Mouse (Mus musculus): ENCODE data around the gene Wdfy4.

DNA sequence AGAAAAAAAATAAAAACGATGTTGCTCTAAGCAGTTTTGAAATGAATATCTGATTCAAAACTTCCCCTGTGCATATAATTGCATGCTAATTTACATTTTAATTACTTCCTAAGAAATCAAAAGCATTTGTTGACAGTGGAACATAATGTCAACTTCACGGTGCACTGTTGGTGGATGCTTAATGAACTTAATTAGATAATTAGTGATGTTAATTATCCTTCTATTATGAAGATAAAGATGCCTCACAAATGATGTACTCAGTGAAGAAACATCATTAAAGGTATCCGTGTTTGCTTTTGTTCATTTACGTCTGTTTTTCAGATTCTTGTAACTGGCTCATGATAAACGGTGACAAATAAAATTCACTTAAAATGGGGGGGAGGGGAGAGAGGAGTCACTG lies 122.3 kb downstream of the Wdfy4 start:
- TF ChIP-seq CTCF (IDR thresholded peaks at IDR 0.05; ENCODE audit: extremely low read depth, insufficient read depth, insufficient read length, insufficient replicate concordance): no peak
- TF ChIP-seq POLR2A (IDR thresholded peaks at IDR 0.05; ENCODE audit: low read depth, low read length): no peak
